Mouse (Mus musculus) lung, adult 2 months (tissue): ENCODE data around the gene Sap30. TPM values are rescaled to one million over a fixed set of nuclear protein-coding genes. Genes with fewer than 3 reads are reported as not detected.

Source experiments
- DNase-seq: peaks from one replicate; pipeline ENCODE4 v3.0.0; 2022
- H3K4me1 ChIP-seq: fragments of 200-500 bp; 2 replicates; pipeline ENCODE4 v1.6.1; 2011; ENCODE audit warnings: low read length; ENCODE audit not compliant: control insufficient read depth, insufficient read depth
- H3K4me3 ChIP-seq: fragments of 200-500 bp; replicated peaks from 2 replicates; pipeline ENCODE3; 2011; ENCODE audit warnings: low read depth, mild to moderate bottlenecking, control low read depth, low read length; ENCODE audit errors: extremely low read depth
- CTCF ChIP-seq: fragments of 200-500 bp; IDR thresholded peaks from 2 replicates; pipeline ENCODE4 v1.5.1; 2011; ENCODE audit warnings: mild to moderate bottlenecking, low read length, control low read depth; ENCODE audit not compliant: insufficient read depth
- POLR2A ChIP-seq: fragments of 200-500 bp; IDR thresholded peaks from 2 replicates; pipeline ENCODE4 v1.6.1; 2011; ENCODE audit warnings: low read depth, mild to moderate bottlenecking, control low read depth, low read length, borderline replicate concordance; ENCODE audit errors: extremely low read depth
- WGBS: fragments of 180-500 bp; shearing (Covaris S2); methylation state at CpG from one replicate; pipeline ENCODE4 v1.1.7; 2018; 5-methylcytosine and 5-hydroxymethylcytosine counted together
- polyA plus RNA-seq: library from polyadenylated mRNA; depleted of rRNA; stranded (reverse); fragments of >200 nt; gene quantifications from 2 replicates; pipeline ENCODE4 v1.2.3, GENCODE M21; 2012; rRNA removed

The Sap30 gene
- 6.3 and 9.4 TPM in 2 replicates for polyA plus RNA-seq

GRCm38 (mm10) chr8:57487441-57488155, at the start of gene Sap30:
Sap30 (minus strand) TSS chr8:57487860.
- no peaks in the 10 kb centered on the region; the same call in 1 of the 2 replicates for H3K4me1 ChIP-seq
- under 1% methylated on average over 66 of the region's 66 CpGs for WGBS
- DNase-seq: peak; percentile 98
- H3K4me3 ChIP-seq: peak within 1 kb of the TSS; percentile 88
- TF ChIP-seq POLR2A (peak; percentile 65; the same call in 1 of the 2 replicates), CTCF (no peak)

DNA sequence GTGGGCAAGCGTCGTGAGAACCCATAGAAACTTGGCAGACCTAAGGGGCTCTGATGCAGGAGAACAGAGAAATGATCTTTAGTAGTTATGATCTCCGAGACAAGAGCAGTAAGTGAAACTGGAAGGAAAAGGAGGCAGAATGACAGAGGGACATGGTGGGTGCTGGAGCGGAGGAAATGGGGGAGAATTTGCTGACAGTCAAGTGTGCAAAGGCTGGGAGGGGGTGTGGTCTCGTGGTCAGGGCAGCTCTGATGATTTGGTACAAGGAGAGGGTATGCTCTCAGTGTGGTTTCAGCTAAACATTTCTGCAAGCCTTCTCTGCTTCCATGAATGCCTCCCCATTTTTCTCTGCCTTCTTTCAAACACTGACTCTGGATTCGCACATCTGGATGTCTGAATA, 48.5 kb upstream of the Sap30 start:
- H3K4me3 ChIP-seq: no peak overlapping the region
- no peak for TF ChIP-seq POLR2A
- TF ChIP-seq CTCF: no peak
- WGBS: 86% methylated on average over 6 of the region's 6 CpGs
- no peak for DNase-seq
- peaks cover 2% of the 10 kb centered on the region; the same call in 1 of the 2 replicates for H3K4me1 ChIP-seq

- WGBS: 80% methylated on average over 4 of the region's 4 CpGs
- no peak for DNase-seq
- Histone ChIP-seq H3K4me3 (no peak overlapping the region), H3K4me1 (no peaks in the 10 kb centered on the region; the same call in 1 of the 2 replicates)
- TF ChIP-seq CTCF: no peak
- TF ChIP-seq POLR2A: no peak
Observed at GRCm38 (mm10) chr8:57534495-57534894, 46.8 kb upstream of the Sap30 start.

DNA sequence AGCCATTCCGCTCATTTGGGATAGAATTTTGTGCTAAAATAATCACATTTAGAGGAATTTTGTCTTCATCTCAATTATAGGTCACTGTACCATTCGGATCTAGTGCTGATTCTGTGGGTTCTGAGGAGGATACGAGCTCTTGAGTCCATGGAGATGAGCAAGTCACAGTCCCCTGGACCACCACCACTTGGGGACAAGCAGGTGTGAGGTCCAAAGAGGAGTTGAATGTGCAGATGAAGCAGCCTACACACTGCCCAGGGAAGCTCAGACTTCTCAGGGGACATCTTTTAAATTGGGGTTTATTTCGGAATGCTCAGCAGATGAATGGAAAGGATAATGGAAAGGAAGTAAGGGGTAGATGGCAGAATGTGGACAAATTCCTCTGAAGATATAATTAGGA, 45.4 kb upstream of the Sap30 start:
- TF ChIP-seq POLR2A (no peak), CTCF (no peak)
- no peak for DNase-seq
- 94% methylated on average over 4 of the region's 4 CpGs for WGBS
- no peaks in the 10 kb centered on the region; the same call in 1 of the 2 replicates for H3K4me1 ChIP-seq
- no peak overlapping the region for H3K4me3 ChIP-seq

GRCm38 (mm10) chr8:57532223-57532622, 44.6 kb upstream of the Sap30 start:
- DNase-seq: no peak
- WGBS: 71% methylated on average over 2 of the region's 2 CpGs
- Histone ChIP-seq H3K4me3 (no peak overlapping the region), H3K4me1 (no peaks in the 10 kb centered on the region; the same call in 1 of the 2 replicates)
- TF ChIP-seq CTCF (no peak), POLR2A (no peak)

GRCm38 (mm10) chr8:57530666-57531349, 43.1 kb upstream of the Sap30 start:
- DNase-seq: peak; percentile 84
- TF ChIP-seq POLR2A: no peak
- peak; percentile 75 for TF ChIP-seq CTCF
- H3K4me3 ChIP-seq: peak overlapping the region; percentile 64
- H3K4me1 ChIP-seq: no peaks in the 10 kb centered on the region; the same call in 1 of the 2 replicates
- WGBS: 12% methylated on average over 15 of the region's 15 CpGs

DNA sequence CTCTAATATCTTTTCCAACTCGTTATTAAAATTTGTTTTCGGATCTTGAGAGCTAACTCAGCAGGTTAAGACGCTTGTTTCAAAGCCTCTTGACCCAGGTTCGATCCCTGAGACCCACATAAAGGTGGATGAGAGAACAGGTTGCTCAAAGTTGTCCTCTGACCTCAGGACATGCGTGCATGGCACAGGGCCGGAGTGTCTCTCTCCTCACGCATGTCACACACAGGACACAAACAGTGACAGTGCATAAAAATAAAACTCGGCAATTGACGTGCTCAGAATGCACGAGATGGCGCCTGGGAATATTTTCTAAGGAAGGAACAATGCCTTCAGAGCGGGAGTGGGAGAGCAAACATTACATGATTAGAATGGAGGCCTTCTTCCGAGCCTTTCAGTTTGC, 42.6 kb upstream of the Sap30 start:
- DNase-seq: no peak
- 55% methylated on average over 13 of the region's 13 CpGs for WGBS
- TF ChIP-seq POLR2A: no peak
- no peak for TF ChIP-seq CTCF
- no peaks in the 10 kb centered on the region; the same call in 1 of the 2 replicates for H3K4me1 ChIP-seq
- peak overlapping the region; percentile 64 for H3K4me3 ChIP-seq

DNA sequence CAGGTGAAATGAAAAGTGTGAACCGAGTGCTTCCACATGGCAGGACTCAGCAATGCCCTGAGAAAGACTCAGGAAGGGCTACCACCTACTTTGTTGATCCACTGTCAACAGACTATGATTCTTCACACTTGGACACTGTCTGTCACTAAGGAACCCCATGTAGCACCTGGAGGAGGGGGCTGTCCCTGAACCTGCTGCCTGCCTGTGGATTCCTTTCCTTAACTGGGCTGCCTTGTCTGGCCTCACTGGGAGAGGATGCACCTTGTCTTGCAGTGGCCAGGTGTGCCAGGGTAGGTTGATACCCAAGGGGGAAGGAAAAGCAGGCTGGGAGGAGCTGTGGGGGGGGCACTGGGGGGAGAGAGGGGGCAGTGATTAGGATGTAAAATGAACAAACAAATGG, 40.4 kb upstream of the Sap30 start:
- H3K4me3 ChIP-seq: no peak overlapping the region
- WGBS: 92% methylated on average over 1 of the region's 1 CpGs
- H3K4me1 ChIP-seq: no peaks in the 10 kb centered on the region; the same call in 1 of the 2 replicates
- TF ChIP-seq POLR2A (no peak), CTCF (no peak)
- DNase-seq: no peak

- no peak for DNase-seq
- TF ChIP-seq POLR2A (no peak), CTCF (no peak)
- 63% methylated on average over 12 of the region's 12 CpGs for WGBS
- Histone ChIP-seq H3K4me3 (no peak overlapping the region), H3K4me1 (no peaks in the 10 kb centered on the region; the same call in 1 of the 2 replicates)
Observed at GRCm38 (mm10) chr8:57520186-57520786, 32.6 kb upstream of the Sap30 start.
